Mouse (Mus musculus) liver, adult 2 months (tissue): ENCODE data around the gene Shroom3.

ENCODE experiments used
- CTCF ChIP-seq: fragments of 200-500 bp; IDR thresholded peaks from 2 replicates; pipeline ENCODE4 v1.5.1; 2011; ENCODE audit warnings: low read depth, low read length, control low read depth
- POLR2A ChIP-seq: fragments of 200-500 bp; IDR thresholded peaks from 2 replicates; pipeline ENCODE4 v1.6.1; 2011; ENCODE audit warnings: low read length, control low read depth; ENCODE audit not compliant: insufficient read depth; ENCODE audit errors: extremely low read depth

- TF ChIP-seq CTCF = no peak
- no peak for TF ChIP-seq POLR2A
Measured at GRCm38 (mm10) chr5:92953865-92954264, 270.6 kb downstream of the Shroom3 start.
